Mouse (Mus musculus) ES-E14 (cell line): Measurements from ENCODE around the gene Phf6.

Experiments
- CHD2 ChIP-seq: IDR thresholded peaks from 2 replicates; pipeline ENCODE4 v1.6.1; 2014; ENCODE audit warnings: mild to moderate bottlenecking, low read depth, low read length, inconsistent platforms
- ZC3H11A ChIP-seq: IDR thresholded peaks from 2 replicates; pipeline ENCODE4 v1.6.1; 2012; ENCODE audit warnings: low read depth, mild to moderate bottlenecking, inconsistent platforms, low read length, borderline replicate concordance
- ZNF384 ChIP-seq: IDR thresholded peaks from 2 replicates; pipeline ENCODE4 v1.6.1; 2012; ENCODE audit warnings: low read depth, low read length, inconsistent platforms

DNA sequence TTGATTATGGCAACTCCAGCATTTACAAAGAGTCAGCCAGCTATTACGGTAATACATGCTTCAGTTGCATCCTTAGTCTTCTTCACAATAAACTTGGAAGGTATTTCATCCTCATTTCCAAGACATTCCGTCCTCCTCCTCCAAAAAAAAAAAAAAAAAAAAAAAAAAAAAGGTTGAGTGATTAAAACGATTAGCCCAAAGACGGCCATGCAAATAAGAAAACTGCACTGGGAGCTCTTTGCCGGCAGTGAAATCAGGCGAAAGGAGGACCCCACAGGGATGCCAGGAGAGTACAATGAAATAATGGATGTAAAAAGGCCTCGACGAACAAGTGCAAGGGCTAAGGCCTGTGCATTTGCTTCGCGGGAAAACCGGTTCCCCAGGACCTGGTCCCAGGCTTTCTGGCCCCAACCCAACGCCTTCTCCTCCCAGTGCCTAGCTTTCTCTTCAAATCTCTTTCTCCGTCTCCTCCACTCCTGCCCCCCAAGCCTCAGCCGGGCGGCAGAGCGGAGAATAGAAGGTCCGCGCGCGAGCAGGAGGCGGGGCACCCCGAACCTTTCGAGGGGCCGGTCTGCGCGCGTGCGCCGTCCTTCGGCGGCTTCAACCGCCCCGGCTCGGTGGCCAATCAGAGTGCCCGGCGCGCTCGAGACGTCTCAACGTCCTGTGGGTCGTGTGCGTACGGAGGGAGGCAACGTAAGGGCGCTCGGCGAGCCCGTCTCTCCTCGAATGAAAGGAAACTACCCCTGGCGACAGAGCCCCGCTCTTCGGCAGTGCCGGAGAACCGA lies at the start of gene Phf6:
- TF ChIP-seq CHD2 = no peak
- no peak for TF ChIP-seq ZC3H11A
- TF ChIP-seq ZNF384 = peak; percentile 72
